Mouse (Mus musculus) liver, embryonic 15.5 days (tissue): ENCODE data around the gene Cops9. TPM values are rescaled to one million over a fixed set of nuclear protein-coding genes. Genes with fewer than 3 reads are reported as not detected.

Experiments used
- ATAC-seq: fragments of 200-750 bp; cut with Nextera tagmentation; 2 replicates; pipeline ENCODE4 v1.8.0; 2017; ENCODE audit warnings: moderate number of reproducible peaks, mild to moderate bottlenecking, moderate library complexity; ENCODE audit not compliant: insufficient read depth
- H3K27ac ChIP-seq: fragments of 300-500 bp; sonication (generic); replicated peaks from 2 replicates; pipeline ENCODE4 v1.5.1; 2015; ENCODE audit warnings: mild to moderate bottlenecking, inconsistent platforms
- H3K27me3 ChIP-seq: fragments of 300-500 bp; sonication (generic); 2 replicates; pipeline ENCODE4 v1.6.1; 2015; ENCODE audit warnings: mild to moderate bottlenecking, inconsistent platforms
- H3K36me3 ChIP-seq: fragments of 300-500 bp; sonication (generic); replicated peaks from 2 replicates; pipeline ENCODE4 v1.6.1; 2015; ENCODE audit warnings: moderate library complexity, mild to moderate bottlenecking, inconsistent platforms
- H3K4me1 ChIP-seq: fragments of 300-500 bp; sonication (generic); replicated peaks from 2 replicates; pipeline ENCODE4 v1.6.1; 2015; ENCODE audit warnings: inconsistent platforms
- H3K4me2 ChIP-seq: fragments of 300-500 bp; sonication (generic); 2 replicates; pipeline ENCODE4 v1.6.1; 2015; ENCODE audit warnings: moderate library complexity, mild to moderate bottlenecking, inconsistent platforms
- H3K4me3 ChIP-seq: fragments of 300-500 bp; sonication (generic); replicated peaks from 2 replicates; pipeline ENCODE4 v1.5.1; 2015; ENCODE audit warnings: mild to moderate bottlenecking, inconsistent platforms
- H3K9ac ChIP-seq: fragments of 300-500 bp; sonication (generic); 2 replicates; pipeline ENCODE4 v1.6.1; 2015; ENCODE audit warnings: moderate library complexity, mild to moderate bottlenecking, inconsistent platforms
- H3K9me3 ChIP-seq: fragments of 300-500 bp; sonication (generic); replicated peaks from 2 replicates; pipeline ENCODE4 v1.6.1; 2016; ENCODE audit warnings: inconsistent platforms
- WGBS: fragments of 180-500 bp; shearing (Covaris S2); methylation state at CpG from one replicate; pipeline ENCODE4 v1.1.7; 2015; ENCODE audit warnings: mixed read lengths; ENCODE audit not compliant: insufficient replicate concordance; 5-methylcytosine and 5-hydroxymethylcytosine counted together
- polyA plus RNA-seq: library from polyadenylated mRNA; unstranded; fragments of >200 nt; fragmentation: Nextera tagmentation; extraction: Ambion mirVana; gene quantifications from 2 replicates; pipeline ENCODE4 v1.2.1, GENCODE M21; 2015

Gene Cops9
- polyA plus RNA-seq, 1 experiment from 2014 or later = 173 TPM

DNA sequence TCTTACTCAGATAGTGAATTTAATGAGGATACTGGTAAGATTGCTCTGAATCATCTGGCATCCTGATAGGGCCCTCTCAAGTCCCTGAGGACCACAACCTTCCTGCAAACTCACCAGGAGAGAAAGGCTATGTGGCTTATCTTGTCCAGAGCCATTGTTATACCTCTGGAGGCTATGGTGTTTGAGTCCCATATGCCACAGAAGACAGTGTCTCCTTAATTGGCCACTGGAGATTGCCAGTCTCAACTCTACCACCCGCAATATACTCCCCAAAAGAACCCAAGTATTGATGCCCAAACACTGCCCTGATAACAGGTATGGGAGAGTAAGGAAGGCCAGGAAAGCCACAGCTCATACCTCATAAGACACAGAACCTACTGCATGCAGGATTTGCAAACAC, 36.3 kb downstream of the Cops9 start, which contains the start of gene Olfr1410:
TSS of gene Olfr1410 (plus strand) at position 301 of the 400 bp plus-strand sequence.
- 56% methylated on average over 1 of the region's 1 CpGs for WGBS
- ATAC-seq = no peak
- Histone ChIP-seq H3K4me1 (no peaks in the 10 kb centered on the region), H3K27ac (no peak within 1 kb of the TSS), H3K9ac (no peak within 1 kb of the TSS), H3K9me3 (no peaks in the 10 kb centered on the region), H3K36me3 (no peaks in the 10 kb centered on the region), H3K4me3 (no peak within 1 kb of the TSS), H3K27me3 (no peaks in the 10 kb centered on the region), H3K4me2 (no peak within 1 kb of the TSS)

DNA sequence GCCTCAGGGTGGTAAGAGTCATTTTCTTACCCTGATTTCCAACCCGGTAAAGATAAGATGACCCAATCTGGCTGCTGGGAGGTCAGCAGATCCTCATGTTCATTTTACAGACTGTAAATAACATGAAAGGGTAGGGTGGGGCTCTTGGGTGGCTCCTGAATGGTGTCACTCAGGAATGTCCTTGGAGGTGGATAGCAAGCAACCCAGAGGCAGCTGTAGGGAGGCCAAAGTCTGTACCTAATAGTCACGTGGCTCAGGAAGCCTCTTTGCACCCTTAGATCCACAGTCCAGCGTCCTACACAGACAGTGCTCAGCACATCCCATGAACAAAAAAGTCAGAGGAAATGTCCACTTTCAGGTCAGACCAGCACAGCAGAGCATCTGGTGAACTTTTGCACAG, 45.8 kb downstream of the Cops9 start:
- Histone ChIP-seq H3K4me2 (no peak overlapping the region), H3K4me3 (no peak overlapping the region), H3K9me3 (no peaks in the 10 kb centered on the region), H3K36me3 (no peaks in the 10 kb centered on the region), H3K9ac (no peak overlapping the region), H3K27ac (no peak overlapping the region), H3K4me1 (no peaks in the 10 kb centered on the region), H3K27me3 (no peaks in the 10 kb centered on the region)
- 64% methylated on average over 3 of the region's 3 CpGs for WGBS
- no peak for ATAC-seq

DNA sequence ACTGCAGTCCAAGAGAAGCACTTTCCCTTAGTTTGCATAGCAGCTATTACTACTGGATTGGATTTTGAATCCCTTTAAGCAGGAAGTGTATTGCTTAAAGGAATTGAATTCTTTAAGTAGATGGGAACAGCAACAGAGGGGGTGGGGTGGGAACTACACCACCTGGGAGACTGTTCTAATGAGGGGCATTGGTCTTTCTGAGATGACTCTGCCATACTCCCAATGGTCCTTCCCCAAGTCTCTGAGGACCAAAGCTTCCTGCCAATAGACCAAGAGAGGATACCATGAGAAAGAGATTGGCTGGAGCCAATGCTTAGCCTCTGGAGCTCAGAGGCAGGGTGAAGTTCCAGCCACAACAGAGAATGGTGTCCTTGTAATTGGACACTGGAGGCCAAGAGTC, 47.7 kb downstream of the Cops9 start, which contains the start of gene Olfr1411:
TSS of gene Olfr1411 (plus strand) at position 301 of the 400 bp plus-strand sequence.
- H3K4me3 ChIP-seq = no peak within 1 kb of the TSS
- H3K4me1 ChIP-seq = no peaks in the 10 kb centered on the region
- H3K4me2 ChIP-seq = no peak within 1 kb of the TSS
- no peaks in the 10 kb centered on the region for H3K36me3 ChIP-seq
- H3K9me3 ChIP-seq = no peaks in the 10 kb centered on the region
- H3K27me3 ChIP-seq = no peaks in the 10 kb centered on the region
- H3K27ac ChIP-seq = no peak within 1 kb of the TSS
- H3K9ac ChIP-seq = no peak within 1 kb of the TSS
- ATAC-seq = no peak

Other genes starting within 250 kb of the Cops9 start
- 136 and 145 TPM in 2 replicates for gene Ndufa10, start 168.1 kb downstream of the Cops9 start, polyA plus RNA-seq
- gene Olfr1416, start 156.9 kb downstream of the Cops9 start, polyA plus RNA-seq = not detected in 2 replicates
- gene Olfr1415, start 145.9 kb downstream of the Cops9 start, polyA plus RNA-seq = not detected in 2 replicates
- not detected in 2 replicates for gene Olfr1414, start 123.3 kb downstream of the Cops9 start, polyA plus RNA-seq
- not detected in 2 replicates for gene Olfr1413, start 70.7 kb downstream of the Cops9 start, polyA plus RNA-seq
- gene Olfr1412, start 56.2 kb downstream of the Cops9 start, polyA plus RNA-seq = not detected in 2 replicates
- not detected in 2 replicates for gene Olfr1411, start 47.6 kb downstream of the Cops9 start, polyA plus RNA-seq
- gene Olfr1410, start 36.2 kb downstream of the Cops9 start, polyA plus RNA-seq = not detected in 2 replicates
- gene Olfr12, start 24.2 kb downstream of the Cops9 start, polyA plus RNA-seq = not detected in 2 replicates
- gene Otos, start 6.9 kb upstream of the Cops9 start, polyA plus RNA-seq = 0.09 TPM in 1 of 2 replicates, not detected in the other
- gene Gpc1, start 189.7 kb upstream of the Cops9 start, polyA plus RNA-seq = 4.1 and 4.7 TPM in 2 replicates